Mouse (Mus musculus) 416B (cell line): ENCODE results near the gene Umod.

Experiments
- DNase-seq: peaks from one replicate; pipeline ENCODE4 v3.0.0; 2011; ENCODE audit warnings: low read depth

Gene Umod

GRCm38 (mm10) chr7:119479256-119479655 is at the start of gene Umod:
TSS of gene Umod (minus strand) at chr7:119479282.
- DNase-seq: no peak

GRCm38 (mm10) chr7:119528617-119529016 is 49.5 kb upstream of the Umod start:
- DNase-seq: no peak

- no peak for DNase-seq
Observed at GRCm38 (mm10) chr7:119527548-119527947, 48.5 kb upstream of the Umod start.

- DNase-seq: no peak
Observed at GRCm38 (mm10) chr7:119527135-119527534, 48.1 kb upstream of the Umod start.

GRCm38 (mm10) chr7:119526486-119526885 is 47.4 kb upstream of the Umod start:
- DNase-seq: no peak

GRCm38 (mm10) chr7:119525881-119526281 is 46.8 kb upstream of the Umod start:
- DNase-seq: no peak

- no peak for DNase-seq
Observed at GRCm38 (mm10) chr7:119523389-119523788, 44.3 kb upstream of the Umod start, which contains the start of gene Pdilt. TSS of gene Pdilt (minus strand) at chr7:119523489.

- no peak for DNase-seq
Observed at GRCm38 (mm10) chr7:119522385-119522784, 43.3 kb upstream of the Umod start.

- no peak for DNase-seq
Observed at GRCm38 (mm10) chr7:119521816-119522215, 42.7 kb upstream of the Umod start.

- DNase-seq: peak; percentile 31
Observed at GRCm38 (mm10) chr7:119519654-119520053, 40.6 kb upstream of the Umod start.

GRCm38 (mm10) chr7:119519163-119519562 is 40.1 kb upstream of the Umod start, which contains the start of gene Acsm5:
TSS of gene Acsm5 (plus strand) at chr7:119519463.
- DNase-seq: no peak

- no peak for DNase-seq
Observed at GRCm38 (mm10) chr7:119516272-119516558, 37.1 kb upstream of the Umod start.

- peak; percentile 23 for DNase-seq
Observed at GRCm38 (mm10) chr7:119515492-119516271, 36.6 kb upstream of the Umod start.

GRCm38 (mm10) chr7:119513056-119513455 is 34.0 kb upstream of the Umod start:
- DNase-seq: peak; percentile 25

- no peak for DNase-seq
Observed at GRCm38 (mm10) chr7:119511143-119511542, 32.1 kb upstream of the Umod start.

GRCm38 (mm10) chr7:119490041-119490780 is 11.1 kb upstream of the Umod start:
- no peak for DNase-seq

- DNase-seq: no peak
Observed at GRCm38 (mm10) chr7:119486683-119487082, 7.6 kb upstream of the Umod start.

GRCm38 (mm10) chr7:119484154-119484553 is 5.1 kb upstream of the Umod start:
- no peak for DNase-seq

GRCm38 (mm10) chr7:119476500-119477389 is 2.3 kb downstream of the Umod start:
- no peak for DNase-seq

- no peak for DNase-seq
Observed at GRCm38 (mm10) chr7:119459185-119459584, 19.9 kb downstream of the Umod start, which contains the start of gene Gp2. TSS of gene Gp2 (minus strand) at chr7:119459285.

- DNase-seq: no peak
Observed at GRCm38 (mm10) chr7:119454192-119454591, 24.9 kb downstream of the Umod start.

GRCm38 (mm10) chr7:119443849-119444248 is 35.2 kb downstream of the Umod start:
- no peak for DNase-seq
